Comparison of ENCODE assay signal across 13 mouse cellular contexts in the genomic region with DNA sequence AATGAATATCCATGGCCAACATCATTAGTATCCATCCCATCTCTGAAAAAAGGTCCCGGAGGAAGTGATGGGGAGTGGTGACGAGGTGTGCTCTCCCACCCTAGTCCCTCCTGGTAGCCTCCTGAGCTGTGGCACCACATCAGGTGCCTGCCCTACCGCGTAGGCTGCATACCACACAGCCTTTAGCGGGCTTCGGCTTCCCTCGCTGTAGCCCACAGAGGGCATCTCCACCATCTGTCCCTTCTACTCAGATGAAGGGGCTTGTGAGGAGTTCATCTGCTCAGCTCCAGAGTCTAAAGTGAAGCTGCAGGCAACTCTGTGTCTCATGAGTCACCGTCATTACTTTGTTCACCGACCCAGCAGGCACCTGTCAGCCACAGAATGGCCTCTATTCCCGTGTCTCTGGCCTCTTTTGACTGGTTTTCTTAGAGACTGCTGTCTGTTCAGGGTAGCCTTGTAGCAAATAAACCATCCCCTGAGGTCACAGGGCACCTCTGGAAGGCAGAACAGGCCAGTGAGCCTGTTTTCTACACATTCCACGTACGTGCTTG.
DNase-seq lines count a peak whose midpoint lies in the region; ATAC-seq and TF ChIP-seq lines count a peak whose summit lies in the region.
"Had no signal": no experiment of that assay in that cellular context is flagged by ENCODE, and none has a peak within 500 bp of the region (broad histone marks: within the 10 kb centered on the region; RNA-seq: fewer than 3 reads in every experiment).

No protein-coding gene starts in this region.

- peak overlapping the region; percentile 23; the same call in 1 of the 2 replicates for H3K9ac ChIP-seq in intestine, embryonic 16.5 days (ENCODE audit: low read depth, low read length)
- H3K9ac ChIP-seq: liver, embryonic 15.5 days; midbrain, embryonic 12.5 days had no signal

- intact Hi-C loops in left cerebral cortex, adult 2 months (cut with DNase I), result no loop called here
- intact Hi-C loops in left cerebral cortex, postnatal 10 days (cut with DNase I), result no loop called here

- no peak for ATAC-seq in intestine, embryonic 16.5 days
- ATAC-seq: CD4-positive, CD25-positive, alpha-beta regulatory T cell, adult 4 months; Patski had no signal

- no peaks in the 10 kb centered on the region for H3K27me3 ChIP-seq in intestine, embryonic 16.5 days (replicated peaks; ENCODE audit: control insufficient read depth, insufficient read depth, low read length)
- H3K27me3 ChIP-seq: liver, embryonic 15.5 days; midbrain, embryonic 12.5 days; Patski had no signal

- TF ChIP-seq POLR2A in cortical plate, adult 2 months (IDR thresholded peaks at IDR 0.05; ENCODE audit: extremely low read depth, insufficient read depth, low read length), result no peak

- TF ChIP-seq CTCF in left cerebral cortex, adult 2 months (IDR thresholded peaks at IDR 0.05), result no peak
- TF ChIP-seq CTCF in cortical plate, adult 2 months (IDR thresholded peaks at IDR 0.05; ENCODE audit: extremely low read depth, insufficient read depth, low read length), result no peak

- 80% methylated on average over 12 of the region's 12 CpGs for WGBS in intestine, embryonic 16.5 days

- H3K27ac ChIP-seq in left cerebral cortex, adult 2 months, result peak overlapping the region; percentile 55; the same call in 1 of the 2 replicates
- H3K27ac ChIP-seq in cortical plate, adult 2 months (ENCODE audit: insufficient read depth, low read length), result peak overlapping the region; percentile 48; the same call in 1 of the 2 replicates
- H3K27ac ChIP-seq in intestine, embryonic 16.5 days (ENCODE audit: low read length), result peak overlapping the region; percentile 70
- H3K27ac ChIP-seq: liver, embryonic 15.5 days; midbrain, embryonic 12.5 days had no signal

- no peaks in the 10 kb centered on the region for H3K9me3 ChIP-seq in intestine, embryonic 16.5 days (ENCODE audit: control insufficient read depth, low read length)
- H3K9me3 ChIP-seq: liver, embryonic 15.5 days; midbrain, embryonic 12.5 days had no signal

- no peak overlapping the region for H3K4me3 ChIP-seq in left cerebral cortex, adult 2 months
- H3K4me3 ChIP-seq in cortical plate, adult 2 months (ENCODE audit: insufficient read depth, low read length), result no peak overlapping the region
- no peak overlapping the region for H3K4me3 ChIP-seq in intestine, embryonic 16.5 days (ENCODE audit: low read length)
- H3K4me3 ChIP-seq: liver, embryonic 15.5 days; midbrain, embryonic 12.5 days had no signal

- peak; percentile 88 for DNase-seq in heart, adult 11 months
- no peak for DNase-seq in heart, adult 9 months (ENCODE audit: low spot score in 2 of 2)
- DNase-seq in left cerebral cortex, adult 2 months (ENCODE audit: extremely low spot score in 1 of 2, low spot score in 2 of 2), result no peak
- DNase-seq in left cerebral cortex, postnatal 10 days (ENCODE audit: extremely low spot score in 1 of 2, low spot score in 2 of 2), result no peak
- no peak for DNase-seq in retina, embryonic 14.5 days (ENCODE audit: low spot score)
- no peak for DNase-seq in spleen, postnatal 36 days (ENCODE audit: low spot score in 2 of 2)
- DNase-seq: thymus, postnatal 4 days had no signal

- no peak overlapping the region for H3K4me2 ChIP-seq in intestine, embryonic 16.5 days (ENCODE audit: low read depth, low read length)
- H3K4me2 ChIP-seq: liver, embryonic 15.5 days; midbrain, embryonic 12.5 days had no signal

- H3K36me3 ChIP-seq in intestine, embryonic 16.5 days (ENCODE audit: control insufficient read depth, insufficient read depth, low read length), result no peaks in the 10 kb centered on the region
- H3K36me3 ChIP-seq: liver, embryonic 15.5 days; midbrain, embryonic 12.5 days had no signal

- peaks cover 7% of the 10 kb centered on the region; the same call in 1 of the 2 replicates for H3K4me1 ChIP-seq in cortical plate, adult 2 months (ENCODE audit: control insufficient read depth, insufficient read depth, low read length)
- peaks cover 24% of the 10 kb centered on the region for H3K4me1 ChIP-seq in intestine, embryonic 16.5 days (ENCODE audit: control insufficient read depth, insufficient read depth, low read length)
- H3K4me1 ChIP-seq: liver, embryonic 15.5 days had no signal
